Mouse (Mus musculus): ENCODE results near the gene Uggt1. TPM values are rescaled to one million over a fixed set of nuclear protein-coding genes. Genes with fewer than 3 reads are reported as not detected.

Uggt1 gene
- polyA plus RNA-seq, 1 experiment from 2014 or later = 46.6 TPM

GRCm38 (mm10) chr1:36251426-36251825 is 6.9 kb upstream of the Uggt1 start:
- H3K4me2 ChIP-seq (ENCODE audit: low read length) = no peak overlapping the region
- no peaks in the 10 kb centered on the region for H3K9me3 ChIP-seq (replicated peaks; ENCODE audit: control insufficient read depth, low read length, poor library complexity, severe bottlenecking)
- 3% methylated on average over 9 of the region's 9 CpGs for WGBS

DNA sequence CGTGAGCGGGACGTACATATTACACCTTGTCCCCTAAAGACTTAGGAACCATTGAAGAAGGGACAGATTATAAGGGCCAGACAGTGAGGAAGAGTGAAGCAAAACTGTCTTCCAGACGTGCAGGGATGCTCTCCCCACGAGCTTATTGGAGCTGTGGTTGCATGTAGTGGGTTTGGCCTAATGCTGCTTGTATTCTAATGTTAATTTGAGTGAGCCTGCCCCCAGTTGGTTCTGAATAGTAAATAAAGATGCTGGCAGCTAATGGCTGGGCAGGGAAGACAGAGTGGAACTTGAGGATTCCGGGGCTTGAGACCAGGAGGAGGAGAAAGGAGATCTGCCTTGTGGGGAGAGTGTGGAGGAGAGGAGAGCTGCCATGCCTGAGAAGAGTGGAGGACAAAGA is 2.2 kb upstream of the Uggt1 start:
- Histone ChIP-seq H3K27me3 (ENCODE audit: control insufficient read depth, insufficient read depth, low read depth, low read length) (no peaks in the 10 kb centered on the region), H3K4me3 (ENCODE audit: low read depth, low read length) (no peak overlapping the region), H3K4me2 (ENCODE audit: low read length) (no peak overlapping the region), H3K27ac (ENCODE audit: low read length) (no peak overlapping the region), H3K36me3 (ENCODE audit: control insufficient read depth, insufficient read depth, low read length) (no peaks in the 10 kb centered on the region), H3K9me3 (replicated peaks; ENCODE audit: control insufficient read depth, low read length, poor library complexity, severe bottlenecking) (no peaks in the 10 kb centered on the region), H3K9ac (ENCODE audit: low read depth, low read length) (no peak overlapping the region), H3K4me1 (ENCODE audit: control insufficient read depth, insufficient read depth, low read length) (peaks cover 12% of the 10 kb centered on the region)
- WGBS = 51% methylated on average over 6 of the region's 6 CpGs
- no peak for ATAC-seq

More at GRCm38 (mm10) chr1:36251426-36251825, 6.9 kb upstream of the Uggt1 start:
- Histone ChIP-seq H3K36me3 (ENCODE audit: control insufficient read depth, insufficient read depth, low read length) (no peaks in the 10 kb centered on the region), H3K4me3 (ENCODE audit: low read depth, low read length) (no peak overlapping the region), H3K9ac (ENCODE audit: low read depth, low read length) (no peak overlapping the region), H3K27ac (ENCODE audit: low read length) (no peak overlapping the region), H3K4me1 (ENCODE audit: control insufficient read depth, insufficient read depth, low read length) (peaks cover 4% of the 10 kb centered on the region; the same call in 1 of the 2 replicates), H3K27me3 (ENCODE audit: control insufficient read depth, insufficient read depth, low read depth, low read length) (no peaks in the 10 kb centered on the region)
- no peak for ATAC-seq

GRCm38 (mm10) chr1:36244828-36245215 is 302 bp upstream of the Uggt1 start:
- peak overlapping the region; percentile 57; the same call in 1 of the 2 replicates for H3K4me2 ChIP-seq (ENCODE audit: low read length)
- WGBS = 94% methylated on average over 4 of the region's 4 CpGs
- no peaks in the 10 kb centered on the region for H3K9me3 ChIP-seq (replicated peaks; ENCODE audit: control insufficient read depth, low read length, poor library complexity, severe bottlenecking)
- no peak overlapping the region for H3K9ac ChIP-seq (ENCODE audit: low read depth, low read length)
- no peaks in the 10 kb centered on the region for H3K36me3 ChIP-seq (ENCODE audit: control insufficient read depth, insufficient read depth, low read length)
- ATAC-seq = no peak
- H3K4me1 ChIP-seq (ENCODE audit: control insufficient read depth, insufficient read depth, low read length) = peaks cover 12% of the 10 kb centered on the region
- H3K27me3 ChIP-seq (ENCODE audit: control insufficient read depth, insufficient read depth, low read depth, low read length) = no peaks in the 10 kb centered on the region
- no peak overlapping the region for H3K27ac ChIP-seq (ENCODE audit: low read length)
- no peak overlapping the region for H3K4me3 ChIP-seq (ENCODE audit: low read depth, low read length)

GRCm38 (mm10) chr1:36243447-36244057 is 968 bp downstream of the Uggt1 start:
- peak overlapping the region; percentile 81 for H3K4me3 ChIP-seq (ENCODE audit: low read depth, low read length)
- H3K27ac ChIP-seq (ENCODE audit: low read length) = peak overlapping the region; percentile 78
- no peaks in the 10 kb centered on the region for H3K9me3 ChIP-seq (replicated peaks; ENCODE audit: control insufficient read depth, low read length, poor library complexity, severe bottlenecking)
- H3K36me3 ChIP-seq (ENCODE audit: control insufficient read depth, insufficient read depth, low read length) = no peaks in the 10 kb centered on the region
- H3K27me3 ChIP-seq (ENCODE audit: control insufficient read depth, insufficient read depth, low read depth, low read length) = no peaks in the 10 kb centered on the region
- peaks cover 12% of the 10 kb centered on the region for H3K4me1 ChIP-seq (ENCODE audit: control insufficient read depth, insufficient read depth, low read length)
- H3K4me2 ChIP-seq (ENCODE audit: low read length) = peak overlapping the region; percentile 80
- peak overlapping the region; percentile 81 for H3K9ac ChIP-seq (ENCODE audit: low read depth, low read length)
- ATAC-seq = no peak
- 3% methylated on average over 21 of the region's 21 CpGs for WGBS

DNA sequence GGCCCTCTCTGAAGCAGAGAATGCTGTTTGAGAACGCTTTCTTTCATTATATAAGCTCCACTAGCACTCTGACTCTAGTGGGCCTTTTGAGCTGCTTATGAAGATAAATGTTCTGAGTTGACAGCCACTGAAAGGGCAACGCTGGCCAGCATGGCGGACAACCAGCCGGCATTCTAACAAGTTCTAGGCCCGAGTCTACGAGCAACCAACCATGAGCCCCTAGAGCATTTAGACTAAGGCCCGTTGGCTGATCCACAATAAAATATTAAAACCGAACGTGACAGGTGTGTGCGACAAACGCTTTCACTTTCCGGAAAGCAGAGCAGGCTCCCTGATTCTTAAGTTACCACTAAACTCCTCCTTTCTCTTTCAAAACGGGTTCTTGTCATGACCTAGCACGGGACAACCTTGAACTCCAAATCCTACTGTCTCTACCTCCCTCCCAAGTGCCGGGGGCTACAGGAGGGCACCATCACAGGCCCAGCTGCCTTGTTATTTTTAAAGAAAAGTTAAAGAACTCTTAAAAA is 2.6 kb downstream of the Uggt1 start:
- H3K27me3 ChIP-seq (ENCODE audit: control insufficient read depth, insufficient read depth, low read depth, low read length) = no peaks in the 10 kb centered on the region
- H3K27ac ChIP-seq (ENCODE audit: low read length) = no peak overlapping the region
- no peak overlapping the region for H3K4me2 ChIP-seq (ENCODE audit: low read length)
- WGBS = 92% methylated on average over 15 of the region's 15 CpGs
- H3K4me3 ChIP-seq (ENCODE audit: low read depth, low read length) = no peak overlapping the region
- no peak overlapping the region for H3K9ac ChIP-seq (ENCODE audit: low read depth, low read length)
- peaks cover 12% of the 10 kb centered on the region for H3K4me1 ChIP-seq (ENCODE audit: control insufficient read depth, insufficient read depth, low read length)
- no peak for ATAC-seq
- H3K36me3 ChIP-seq (ENCODE audit: control insufficient read depth, insufficient read depth, low read length) = no peaks in the 10 kb centered on the region
- H3K9me3 ChIP-seq (replicated peaks; ENCODE audit: control insufficient read depth, low read length, poor library complexity, severe bottlenecking) = no peaks in the 10 kb centered on the region

- no peak for ATAC-seq
Observed at GRCm38 (mm10) chr1:36240176-36240575, 4.3 kb downstream of the Uggt1 start.

DNA sequence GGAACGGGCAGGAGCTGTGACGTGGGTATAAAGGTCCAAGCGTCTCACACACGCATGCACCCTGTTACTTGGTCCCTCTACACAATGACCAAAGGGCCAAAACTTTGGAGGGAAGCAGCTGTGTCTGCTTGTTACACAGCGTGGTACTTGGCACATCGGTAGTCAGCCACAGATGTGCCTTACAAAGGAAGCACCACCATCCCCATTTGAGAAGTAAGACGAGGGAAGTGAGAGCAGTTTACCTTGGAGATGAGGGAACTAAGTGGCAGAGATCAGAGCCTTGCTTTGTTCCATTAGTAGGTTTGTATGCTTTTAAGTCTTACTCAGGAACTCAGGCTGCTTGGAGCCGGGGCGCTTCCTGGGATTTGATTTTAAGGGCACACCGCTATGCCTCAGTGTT is 5.1 kb downstream of the Uggt1 start:
- Histone ChIP-seq H3K4me1 (ENCODE audit: control insufficient read depth, insufficient read depth, low read length) (peaks cover 12% of the 10 kb centered on the region), H3K36me3 (ENCODE audit: control insufficient read depth, insufficient read depth, low read length) (no peaks in the 10 kb centered on the region), H3K4me3 (ENCODE audit: low read depth, low read length) (no peak overlapping the region), H3K27ac (ENCODE audit: low read length) (no peak overlapping the region), H3K4me2 (ENCODE audit: low read length) (no peak overlapping the region), H3K9ac (ENCODE audit: low read depth, low read length) (no peak overlapping the region), H3K9me3 (replicated peaks; ENCODE audit: control insufficient read depth, low read length, poor library complexity, severe bottlenecking) (no peaks in the 10 kb centered on the region), H3K27me3 (ENCODE audit: control insufficient read depth, insufficient read depth, low read depth, low read length) (no peaks in the 10 kb centered on the region)
- 87% methylated on average over 10 of the region's 10 CpGs for WGBS
- ATAC-seq = no peak

More at GRCm38 (mm10) chr1:36240176-36240575, 4.3 kb downstream of the Uggt1 start:
- no peaks in the 10 kb centered on the region for H3K27me3 ChIP-seq (ENCODE audit: control insufficient read depth, insufficient read depth, low read depth, low read length)
- H3K4me2 ChIP-seq (ENCODE audit: low read length) = no peak overlapping the region
- no peaks in the 10 kb centered on the region for H3K9me3 ChIP-seq (replicated peaks; ENCODE audit: control insufficient read depth, low read length, poor library complexity, severe bottlenecking)
- WGBS = 8% methylated on average over 6 of the region's 6 CpGs
- H3K36me3 ChIP-seq (ENCODE audit: control insufficient read depth, insufficient read depth, low read length) = no peaks in the 10 kb centered on the region
- H3K9ac ChIP-seq (ENCODE audit: low read depth, low read length) = no peak overlapping the region
- peaks cover 12% of the 10 kb centered on the region for H3K4me1 ChIP-seq (ENCODE audit: control insufficient read depth, insufficient read depth, low read length)
- no peak overlapping the region for H3K27ac ChIP-seq (ENCODE audit: low read length)
- H3K4me3 ChIP-seq (ENCODE audit: low read depth, low read length) = no peak overlapping the region

DNA sequence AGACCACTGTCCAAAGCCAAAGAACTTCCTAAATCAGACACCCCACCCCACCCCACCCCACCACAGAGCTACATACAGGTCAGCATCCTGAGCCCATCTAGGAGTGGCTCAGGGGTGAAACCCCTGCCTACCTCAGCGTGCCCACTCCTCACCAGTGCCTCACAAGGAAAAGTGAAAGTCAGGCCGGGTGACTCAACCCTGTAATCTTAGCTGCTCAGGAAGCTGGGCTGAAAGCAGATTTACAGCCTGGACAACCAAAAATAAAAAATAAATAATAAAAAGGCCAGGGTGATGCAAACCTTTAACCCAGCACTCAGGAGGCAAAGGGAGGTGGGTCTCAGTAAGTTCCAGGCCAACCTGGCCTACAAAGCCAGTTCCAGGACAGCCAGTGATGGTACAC is 8.7 kb downstream of the Uggt1 start:
- Histone ChIP-seq H3K27me3 (ENCODE audit: control insufficient read depth, insufficient read depth, low read depth, low read length) (no peaks in the 10 kb centered on the region), H3K4me1 (ENCODE audit: control insufficient read depth, insufficient read depth, low read length) (no peaks in the 10 kb centered on the region; the same call in none of the 2 replicates), H3K4me2 (ENCODE audit: low read length) (no peak overlapping the region), H3K9me3 (replicated peaks; ENCODE audit: control insufficient read depth, low read length, poor library complexity, severe bottlenecking) (no peaks in the 10 kb centered on the region), H3K36me3 (ENCODE audit: control insufficient read depth, insufficient read depth, low read length) (peaks cover 10% of the 10 kb centered on the region), H3K4me3 (ENCODE audit: low read depth, low read length) (no peak overlapping the region), H3K9ac (ENCODE audit: low read depth, low read length) (no peak overlapping the region), H3K27ac (ENCODE audit: low read length) (no peak overlapping the region)
- WGBS = 93% methylated on average over 2 of the region's 2 CpGs
- ATAC-seq = no peak

DNA sequence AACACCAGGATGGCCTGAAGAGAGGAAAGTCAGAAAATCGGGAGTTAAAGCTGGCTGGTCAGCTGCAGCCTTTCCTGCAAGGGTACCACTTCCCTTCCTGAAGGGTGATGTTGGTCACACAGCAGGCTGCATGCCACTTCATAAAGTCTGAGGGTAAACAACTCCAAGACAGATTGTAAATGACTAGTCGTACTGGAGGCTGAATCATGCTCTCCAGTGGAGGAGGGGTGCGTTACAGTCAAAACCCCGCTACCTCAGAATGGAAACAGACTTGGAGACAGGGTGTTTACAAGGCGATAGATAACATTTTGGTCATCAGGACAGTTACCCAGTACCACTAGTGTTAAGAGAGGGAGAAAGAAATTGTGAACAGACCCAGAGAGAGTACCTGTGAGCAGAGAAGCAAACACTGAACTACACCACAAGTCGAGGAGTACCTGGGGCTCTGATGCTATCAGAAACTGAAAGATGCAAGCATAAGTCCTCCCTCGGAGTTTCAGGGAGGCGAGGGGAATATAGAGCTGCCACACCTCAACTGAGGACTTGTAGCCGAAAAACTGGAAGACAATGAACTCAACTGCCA is 9.4 kb downstream of the Uggt1 start:
- H3K4me1 ChIP-seq (ENCODE audit: control insufficient read depth, insufficient read depth, low read length) = no peaks in the 10 kb centered on the region; the same call in 1 of the 2 replicates
- H3K9ac ChIP-seq (ENCODE audit: low read depth, low read length) = no peak overlapping the region
- H3K27ac ChIP-seq (ENCODE audit: low read length) = no peak overlapping the region
- H3K36me3 ChIP-seq (ENCODE audit: control insufficient read depth, insufficient read depth, low read length) = peaks cover 10% of the 10 kb centered on the region
- H3K4me2 ChIP-seq (ENCODE audit: low read length) = no peak overlapping the region
- no peaks in the 10 kb centered on the region for H3K27me3 ChIP-seq (ENCODE audit: control insufficient read depth, insufficient read depth, low read depth, low read length)
- no peak for ATAC-seq
- H3K4me3 ChIP-seq (ENCODE audit: low read depth, low read length) = no peak overlapping the region
- 86% methylated on average over 9 of the region's 9 CpGs for WGBS
- no peaks in the 10 kb centered on the region for H3K9me3 ChIP-seq (replicated peaks; ENCODE audit: control insufficient read depth, low read length, poor library complexity, severe bottlenecking)
